Mouse (Mus musculus) urinary bladder, postnatal 14 days (tissue): ENCODE data around the gene Ly75.
A peak's percentile ranks its signal among the peaks of the same experiment; 100 is the strongest.

ENCODE experiments used
- DNase-seq: peaks from one replicate; pipeline ENCODE4 v3.0.0; 2021; ENCODE audit warnings: low spot score

The Ly75 gene

DNA sequence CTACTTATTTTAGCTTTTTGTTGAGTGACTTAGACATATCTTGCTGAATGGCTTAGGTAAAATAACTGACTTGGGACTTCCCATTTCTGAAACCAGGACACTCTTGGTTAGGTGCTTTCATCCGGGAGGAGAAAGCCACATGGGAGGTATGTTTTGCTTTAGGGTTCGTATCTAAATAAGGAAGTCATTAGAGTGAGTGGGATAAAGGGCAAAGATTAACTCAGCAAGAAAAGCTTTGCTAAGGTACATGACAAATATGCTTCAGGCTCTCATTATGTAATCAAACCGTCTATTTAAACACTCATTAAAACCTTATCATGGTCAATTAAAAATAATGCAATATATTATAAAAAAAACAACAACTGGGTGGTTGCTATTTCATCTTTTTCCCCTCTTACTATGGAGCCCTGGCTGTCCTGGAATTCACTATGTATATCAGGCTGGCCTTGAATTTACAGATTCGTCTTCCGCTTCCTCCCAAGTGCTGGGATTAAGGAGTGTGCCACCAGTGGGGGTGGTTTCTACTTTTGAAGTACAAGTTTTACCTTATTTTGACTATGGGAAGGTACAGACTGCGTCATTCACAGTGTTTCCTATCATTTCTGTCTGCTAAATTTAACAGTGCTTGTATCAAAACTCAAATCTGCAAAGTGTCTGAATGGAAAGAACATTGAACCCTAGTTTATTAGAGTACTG, 60.9 kb downstream of the Ly75 start:
- DNase-seq = no peak

DNA sequence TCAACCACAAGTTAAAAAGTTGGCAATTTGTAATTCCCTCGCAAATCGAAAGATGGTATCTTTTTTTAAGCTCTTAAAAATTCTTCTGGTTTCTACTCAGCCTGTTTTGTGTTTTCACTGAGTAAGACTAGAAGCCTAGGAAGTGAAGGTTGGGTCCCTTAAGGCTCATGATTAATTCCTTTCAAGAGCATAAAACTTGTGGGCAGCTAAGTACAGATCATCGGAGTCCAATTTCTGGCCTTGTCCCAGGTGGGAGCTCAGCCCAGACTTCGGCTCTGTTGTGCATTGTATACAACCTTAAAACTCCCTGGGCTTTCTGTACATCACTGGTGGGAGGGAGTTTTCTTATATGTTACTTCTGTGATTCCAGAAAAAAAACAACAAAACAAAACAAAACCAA, 79.3 kb downstream of the Ly75 start:
- DNase-seq = no peak

DNA sequence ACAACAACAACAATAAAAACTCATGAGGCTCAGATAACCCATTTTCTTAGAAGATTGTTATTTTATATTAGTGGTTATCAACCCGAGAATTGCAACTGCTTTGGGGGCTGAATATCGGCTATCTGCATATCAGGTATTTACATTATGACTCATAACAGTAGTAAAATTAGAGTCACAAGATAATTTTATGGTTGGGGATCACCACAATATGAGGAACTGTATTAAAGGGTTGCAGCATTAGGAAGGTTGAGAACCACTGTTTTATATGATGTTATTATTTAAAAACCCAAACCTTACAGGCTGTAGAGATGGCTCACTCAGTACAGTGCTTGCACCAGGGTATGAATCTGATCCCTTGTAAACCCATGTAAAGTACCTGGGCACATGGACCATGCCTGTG, 83.8 kb downstream of the Ly75 start:
- DNase-seq = no peak

DNA sequence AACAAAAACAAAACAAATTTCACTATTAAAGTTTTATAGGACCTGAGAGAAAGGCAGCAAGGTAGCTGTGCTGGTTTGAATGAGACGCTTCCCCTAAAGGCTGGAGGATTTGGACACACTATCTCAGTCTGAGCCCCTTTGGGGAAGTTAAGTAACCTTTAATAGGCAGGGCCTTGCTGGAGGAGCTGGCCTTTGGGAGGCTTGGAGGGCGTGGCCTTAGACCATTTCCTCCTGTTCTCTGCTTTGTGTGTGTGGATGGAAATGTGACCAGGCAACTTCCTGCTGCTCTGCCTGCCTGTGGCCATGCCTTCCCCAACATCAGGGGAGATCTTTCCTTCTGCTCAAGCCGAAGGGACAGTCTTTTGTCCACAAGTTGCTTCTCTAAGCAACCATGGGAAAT, 84.8 kb downstream of the Ly75 start:
- no peak for DNase-seq

DNA sequence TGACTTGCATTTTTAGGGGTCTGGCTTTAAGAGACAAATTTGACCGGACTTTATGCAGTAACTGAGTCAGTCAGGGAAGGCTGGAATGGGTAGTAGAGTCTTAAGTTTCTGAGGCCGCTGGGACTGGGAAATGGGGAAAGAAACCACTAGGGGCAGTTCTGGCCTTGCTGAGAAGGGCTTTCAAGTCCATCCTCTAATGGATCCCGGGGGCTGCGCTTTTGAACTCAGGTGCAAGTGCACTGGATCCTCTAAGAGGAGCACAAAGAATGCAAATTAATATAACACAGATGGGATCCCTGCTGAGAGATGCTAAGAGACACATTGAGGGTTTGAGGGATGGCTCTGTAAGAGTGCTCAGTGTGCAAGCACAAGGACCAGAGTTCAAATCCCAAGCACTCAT, 91.7 kb downstream of the Ly75 start:
- DNase-seq = no peak

DNA sequence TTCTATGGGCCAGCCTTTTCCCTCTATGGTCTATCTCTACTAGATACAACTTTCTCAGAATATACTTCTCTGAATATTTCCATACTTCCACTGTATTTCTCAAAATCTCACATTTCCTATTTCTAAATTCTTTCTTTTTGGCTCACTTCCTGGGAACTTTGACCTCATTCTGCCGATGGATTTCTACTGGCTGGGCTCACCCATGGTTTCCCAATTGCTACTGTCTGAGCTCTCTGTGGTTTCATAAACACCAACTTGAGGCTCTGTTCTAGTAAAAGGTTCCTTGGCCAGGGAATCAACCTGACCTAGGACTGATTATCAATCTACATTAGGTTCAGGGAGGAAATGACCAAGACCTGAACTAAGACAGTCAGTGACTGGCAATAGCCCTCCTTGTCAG, 93.7 kb downstream of the Ly75 start:
- DNase-seq = no peak

DNA sequence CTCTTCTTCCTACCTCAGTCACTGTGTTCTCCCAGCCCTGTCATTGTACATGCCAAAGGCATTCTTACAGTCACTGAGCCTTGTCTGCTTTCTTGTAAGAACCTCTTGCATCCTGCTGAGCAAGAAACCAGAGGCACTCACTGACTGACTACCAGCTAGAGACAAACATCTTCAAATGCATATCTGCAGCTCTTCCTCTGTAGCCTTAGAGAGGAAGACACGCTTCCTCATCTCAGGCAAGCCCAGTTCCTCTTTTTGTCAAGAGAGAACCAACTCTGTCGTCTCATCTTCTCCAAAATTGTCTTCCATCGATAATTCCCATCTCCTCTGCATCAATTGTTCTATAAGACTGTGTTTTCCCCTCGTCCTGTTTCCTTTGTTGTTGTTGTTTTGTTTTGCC, 94.5 kb downstream of the Ly75 start:
- no peak for DNase-seq

DNA sequence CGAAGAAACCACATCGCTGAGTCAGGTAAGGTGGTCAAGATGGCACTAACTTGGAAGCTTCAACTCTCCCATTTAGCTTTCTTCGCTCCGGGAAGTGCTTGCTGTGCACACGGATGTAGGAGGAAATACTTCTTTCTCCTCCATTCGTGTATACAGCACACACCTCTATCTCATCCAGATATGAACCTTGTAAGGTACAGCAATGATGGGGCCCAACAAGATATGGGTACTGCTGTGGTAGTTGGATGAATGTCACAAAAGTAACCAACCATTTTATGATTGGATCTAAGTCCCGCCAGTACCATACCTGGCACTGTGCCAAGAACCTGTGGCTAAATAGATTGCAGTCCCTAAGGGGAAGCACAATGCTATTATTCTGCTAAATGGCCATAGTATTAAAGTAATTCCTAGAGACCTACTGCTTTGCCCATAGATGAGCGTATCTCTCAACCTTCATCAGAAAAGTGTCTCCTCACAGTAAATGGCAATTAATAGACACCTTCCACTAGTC, 97.9 kb downstream of the Ly75 start:
- DNase-seq = no peak

DNA sequence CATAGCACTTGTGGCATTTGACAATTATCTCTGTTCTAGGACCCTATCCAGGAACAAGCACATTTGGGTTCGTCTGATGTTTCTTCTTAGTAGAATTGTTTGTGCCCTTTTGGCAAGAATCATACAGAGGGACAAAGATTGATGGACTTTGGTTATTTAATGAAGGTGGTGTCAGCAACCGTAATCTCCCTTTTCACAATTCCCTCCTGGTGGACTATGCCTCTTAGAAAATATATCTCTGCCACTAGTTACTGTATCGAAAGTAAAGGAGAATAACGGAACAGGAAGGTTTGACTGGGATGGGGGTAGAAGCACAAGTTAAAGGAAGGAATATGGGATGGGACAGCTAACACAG, 98.7 kb downstream of the Ly75 start, which contains the start of gene Cd302:
Cd302 (minus strand) TSS at position 22 of the 355 bp plus-strand sequence.
- no peak for DNase-seq

DNA sequence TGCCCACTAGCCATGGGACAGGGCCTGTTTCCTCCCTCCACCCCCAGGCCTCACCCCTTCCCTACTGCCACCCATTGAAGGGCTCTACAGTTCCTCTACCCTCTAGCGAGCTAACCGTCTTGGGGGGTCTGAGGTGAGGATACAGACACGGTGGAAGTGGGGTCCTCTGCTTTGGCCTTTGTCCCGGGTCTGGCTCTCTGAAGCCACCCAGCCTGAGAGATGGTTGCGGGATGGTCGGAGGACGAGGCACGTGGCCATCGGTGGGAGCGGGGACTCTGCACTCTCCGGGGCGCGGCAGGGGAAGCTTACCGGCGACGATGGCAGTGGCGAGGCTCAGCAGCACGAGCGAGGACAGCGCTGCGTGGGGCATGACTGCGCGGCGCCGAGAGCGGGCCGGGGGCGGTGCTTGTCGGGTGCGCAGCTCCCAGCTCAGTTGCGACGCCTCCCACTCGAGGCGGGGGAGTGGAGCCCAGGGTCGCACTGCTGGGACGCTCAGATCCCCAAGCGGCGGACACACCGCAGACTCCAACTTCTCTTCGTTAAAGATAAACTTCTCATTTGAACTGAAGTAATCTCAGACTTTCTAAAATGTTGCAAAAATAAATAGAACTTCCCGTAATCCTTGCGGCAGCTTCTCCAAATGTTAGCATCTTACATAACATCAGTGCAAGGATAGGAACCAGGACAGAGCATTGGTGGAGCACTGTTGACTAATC, 99.2 kb downstream of the Ly75 start:
- peak; percentile 66 for DNase-seq

DNA sequence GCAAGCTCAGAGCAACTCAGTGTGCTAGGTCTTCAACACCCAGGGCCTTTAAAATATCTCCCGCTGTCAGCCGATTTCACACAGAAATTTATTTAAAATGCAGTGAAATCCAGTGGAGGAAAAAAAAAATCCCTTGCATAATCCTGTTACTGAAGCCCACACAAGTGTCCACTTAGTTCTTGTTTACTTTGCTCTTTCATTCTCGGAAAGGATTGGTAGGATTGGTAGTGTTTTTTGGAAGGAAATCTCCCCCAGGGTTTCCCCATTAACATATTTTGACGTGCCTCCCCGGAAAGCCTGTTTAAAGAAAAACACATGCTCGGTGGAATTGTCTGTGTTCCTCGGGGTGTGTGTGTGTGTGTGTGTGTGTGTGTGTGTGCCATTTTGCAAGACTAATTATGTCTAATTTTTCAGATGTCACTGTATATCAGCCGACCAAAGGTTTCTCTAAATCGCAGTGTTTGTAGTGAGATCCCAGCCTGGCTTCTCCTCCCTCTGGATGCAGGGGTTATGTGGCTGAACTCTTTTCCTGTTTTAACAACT, 99.8 kb downstream of the Ly75 start:
- DNase-seq = no peak

DNA sequence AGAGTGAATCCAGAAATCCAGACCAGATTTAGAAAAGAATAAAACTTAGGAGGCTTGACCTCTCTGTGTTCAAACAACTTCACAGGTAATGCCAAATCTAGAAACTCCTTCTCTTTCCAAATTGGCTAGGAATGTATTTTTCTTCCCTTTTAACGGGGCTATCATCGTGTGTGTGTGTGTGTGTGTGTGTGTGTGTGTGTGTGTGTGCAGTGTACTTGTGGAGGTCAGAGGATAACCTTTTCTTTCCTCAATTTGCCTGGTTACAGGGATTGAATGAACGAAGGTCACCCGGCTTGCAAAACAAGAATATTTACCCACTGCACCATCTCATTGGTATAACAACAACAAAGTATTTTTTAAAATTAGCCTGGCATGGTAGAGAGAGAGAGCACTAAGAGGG, 100.5 kb downstream of the Ly75 start:
- DNase-seq = no peak

DNA sequence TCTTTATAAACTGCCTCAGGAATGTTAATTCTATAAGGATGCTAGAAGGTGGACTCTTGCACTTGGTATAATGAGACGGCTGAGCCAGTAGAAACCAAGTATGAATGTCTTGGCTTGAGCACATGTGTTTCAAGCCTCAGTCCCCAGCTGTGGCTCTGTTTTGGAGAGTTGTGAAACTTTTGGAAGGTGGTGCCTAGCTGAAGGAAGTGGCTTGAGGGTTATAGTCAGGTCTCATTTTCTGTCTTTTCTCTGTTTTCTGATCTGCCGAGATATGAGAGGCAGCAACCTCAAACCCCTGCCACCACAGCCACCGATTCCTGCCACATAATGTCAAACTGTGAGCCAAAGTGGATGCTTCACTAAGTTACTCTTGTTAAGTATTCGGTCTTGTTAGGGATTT, 104.5 kb downstream of the Ly75 start:
- no peak for DNase-seq

DNA sequence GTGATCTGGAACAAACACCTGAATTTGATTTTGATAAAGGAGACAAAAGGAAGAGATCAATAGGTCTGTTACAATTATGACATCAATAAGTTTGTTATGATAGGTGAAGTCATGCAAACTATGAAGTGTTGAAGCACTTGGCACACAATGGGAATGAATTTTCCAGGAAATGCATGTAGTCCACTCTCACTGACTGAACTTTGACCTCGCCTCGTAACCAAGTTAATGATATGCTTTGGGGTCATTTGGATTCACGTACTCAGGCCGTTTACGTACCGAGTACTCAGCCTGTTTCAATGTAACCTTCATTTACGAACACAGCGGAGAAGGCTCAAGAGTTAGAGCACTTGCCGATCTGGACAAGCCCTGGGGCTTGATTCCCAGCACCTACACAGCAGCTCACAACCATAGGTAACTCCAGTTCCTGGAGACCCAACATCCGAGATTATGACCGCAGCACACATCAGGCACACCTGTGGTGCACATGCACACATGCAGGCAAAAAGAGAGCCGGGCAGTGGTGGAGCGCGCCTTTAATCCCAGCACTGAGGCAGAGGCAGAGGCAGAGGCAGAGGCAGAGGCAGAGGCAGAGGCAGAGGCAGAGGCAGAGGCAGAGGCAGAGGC, 113.1 kb downstream of the Ly75 start:
- no peak for DNase-seq

DNA sequence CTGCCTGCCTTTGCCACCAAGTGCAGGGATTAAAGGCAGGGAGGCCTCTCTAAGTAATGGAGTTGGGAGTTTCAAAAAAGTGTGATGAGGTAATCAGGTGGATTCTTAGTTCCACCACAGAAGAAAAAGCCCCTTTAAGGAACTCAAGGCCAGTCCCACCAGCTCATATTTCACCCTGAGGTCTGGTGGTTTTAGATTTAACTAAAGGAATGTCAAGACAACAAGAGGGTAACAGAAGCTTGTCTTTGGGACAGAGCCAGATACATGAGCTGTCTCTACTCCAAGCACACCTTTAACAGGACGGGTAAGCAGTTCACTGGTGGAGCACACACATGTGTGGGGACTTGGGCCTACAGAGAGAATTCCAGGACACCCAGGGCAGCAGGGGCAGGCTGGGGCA, 115.5 kb downstream of the Ly75 start:
- DNase-seq = no peak

DNA sequence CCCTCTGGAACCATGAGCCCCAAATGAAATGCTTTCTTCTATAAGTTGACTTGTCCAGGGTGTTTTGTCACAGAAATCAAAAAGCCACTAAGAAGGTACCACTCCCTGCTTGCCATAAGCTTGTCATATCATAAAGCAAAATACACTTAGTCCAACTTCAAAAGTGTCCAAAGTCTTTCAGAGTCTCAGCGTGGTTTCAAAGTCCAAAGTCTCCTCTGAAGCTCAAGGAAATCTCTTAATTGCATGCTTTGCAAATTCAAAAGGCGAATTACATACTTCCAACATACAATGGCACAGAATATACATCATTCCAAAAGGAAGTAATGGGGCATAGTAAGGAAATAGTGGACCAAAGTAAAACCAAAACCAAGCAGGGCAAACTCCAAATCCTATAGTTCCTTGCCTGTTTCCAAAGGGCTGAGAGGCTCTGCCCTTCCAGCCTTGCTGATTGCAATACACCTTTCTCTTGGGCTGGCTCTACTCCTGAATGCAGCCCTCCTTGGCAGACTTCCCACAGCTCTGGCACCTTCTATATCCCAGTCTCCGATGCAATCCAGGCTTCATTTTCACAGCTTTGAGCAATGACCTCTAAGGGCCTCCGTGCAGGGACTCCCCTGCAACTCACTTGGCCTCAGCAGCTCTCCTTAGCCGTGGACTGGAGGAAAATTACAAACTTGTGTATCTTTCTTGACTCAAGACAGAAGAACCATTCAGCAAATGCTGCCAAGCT, 122.3 kb downstream of the Ly75 start:
- no peak for DNase-seq

DNA sequence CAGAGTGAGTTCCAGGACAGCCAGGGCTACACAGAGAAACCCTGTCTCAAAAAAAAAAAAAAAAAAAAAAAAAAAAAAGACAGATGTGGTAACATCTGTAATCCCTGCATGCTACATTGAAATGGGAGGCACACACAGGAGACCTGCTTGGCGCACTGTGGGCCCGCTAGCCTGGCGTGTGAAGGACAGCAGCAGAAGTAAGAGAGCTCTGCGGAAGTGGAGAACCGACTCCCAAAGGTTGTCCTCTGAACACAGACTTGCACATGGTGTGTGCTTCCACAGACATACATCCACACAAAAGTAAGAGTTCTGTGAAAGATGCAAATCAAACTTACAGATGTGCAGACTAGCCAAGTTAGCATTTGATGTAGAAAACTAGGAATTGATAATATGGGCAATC, 123.9 kb downstream of the Ly75 start:
- no peak for DNase-seq

DNA sequence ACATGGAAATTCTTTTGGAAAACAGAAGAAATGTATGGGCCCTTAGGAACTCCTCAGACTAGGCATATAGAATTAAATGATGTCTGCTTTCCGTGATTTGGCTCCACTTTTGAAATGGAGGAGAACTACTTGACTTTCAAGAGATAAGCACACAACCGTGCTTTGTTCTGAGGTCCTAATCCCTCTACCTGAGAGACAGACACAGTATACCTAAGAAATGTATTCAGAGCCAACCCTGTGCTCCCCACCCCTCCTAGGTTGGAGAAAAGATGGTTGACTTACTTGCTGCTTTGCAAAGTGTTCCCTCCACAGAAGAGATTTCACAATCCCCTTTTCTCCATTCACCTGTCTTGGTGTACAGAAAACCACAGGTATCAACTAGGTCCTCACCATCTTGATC, 126.4 kb downstream of the Ly75 start:
- no peak for DNase-seq

DNA sequence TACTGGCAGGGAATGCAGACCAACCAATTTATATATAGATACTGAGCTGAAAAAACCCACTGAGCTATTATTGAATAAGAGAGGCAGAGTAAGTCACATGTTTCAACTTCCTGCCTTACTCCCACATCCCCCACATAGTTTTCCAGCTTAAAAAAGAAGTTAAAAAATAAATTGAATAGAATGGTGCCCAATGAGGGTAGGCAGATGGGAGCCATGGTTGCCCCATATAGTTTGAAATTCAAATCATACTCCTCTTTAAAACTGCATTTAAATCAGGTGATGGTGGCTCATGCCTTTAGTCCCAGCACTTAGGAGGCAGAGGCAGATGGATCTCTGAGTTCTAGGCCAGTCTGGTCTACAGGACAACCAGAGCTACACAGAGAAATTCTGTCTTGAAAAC, 129.6 kb downstream of the Ly75 start:
- no peak for DNase-seq

DNA sequence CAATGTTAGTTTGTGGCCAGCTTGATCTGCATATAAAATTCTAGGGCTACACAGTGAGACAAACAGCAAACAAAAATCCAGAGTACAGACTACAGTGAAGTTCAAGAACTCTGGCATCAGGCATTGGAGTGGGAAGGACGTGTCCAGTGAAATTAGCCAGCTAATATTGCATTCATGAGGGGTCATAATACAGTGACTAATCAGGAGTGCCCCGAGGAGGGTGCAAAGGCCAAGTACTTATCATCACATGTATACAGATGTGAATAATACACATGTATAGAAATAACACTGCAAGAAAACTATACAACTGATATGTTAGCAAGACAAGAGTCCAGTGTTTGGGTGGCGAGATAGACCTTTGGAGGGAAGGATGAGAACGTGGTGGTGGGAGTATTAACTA, 130.3 kb downstream of the Ly75 start:
- no peak for DNase-seq
